ENCODE assay signal across 9 mouse cellular contexts in genomic region chr7:45831128-45831525, GRCm38 (mm10). TPM values are rescaled to one million over a fixed set of nuclear protein-coding genes. Genes with fewer than 3 reads are reported as not detected.
DNase-seq lines count a peak whose midpoint lies in the region; ATAC-seq and TF ChIP-seq lines count a peak whose summit lies in the region.
"Had no signal": no experiment of that assay in that cellular context is flagged by ENCODE, and none has a peak within 500 bp of the region (broad histone marks: within the 10 kb centered on the region; RNA-seq: fewer than 3 reads in every experiment).

No protein-coding gene starts in this region.

- peak overlapping the region; percentile 82; the same call in 1 of the 2 replicates for H3K27ac ChIP-seq in kidney, embryonic 15.5 days
- H3K27ac ChIP-seq in cortical plate, adult 2 months (ENCODE audit: insufficient read depth, low read length): no peak overlapping the region
- peak overlapping the region; percentile 74 for H3K27ac ChIP-seq in hindbrain, postnatal 0 days

- peak overlapping the region; percentile 95 for H3K4me3 ChIP-seq in kidney, embryonic 15.5 days (replicated peaks)
- H3K4me3 ChIP-seq in cortical plate, adult 2 months (ENCODE audit: insufficient read depth, low read length): peak overlapping the region; percentile 46
- H3K4me3 ChIP-seq in hindbrain, postnatal 0 days (ENCODE audit: low read length): peak overlapping the region; percentile 70
- peak overlapping the region; percentile 92 for H3K4me3 ChIP-seq in myocyte

- H3K4me2 ChIP-seq in kidney, embryonic 15.5 days: peak overlapping the region; percentile 83
- peak overlapping the region; percentile 90 for H3K4me2 ChIP-seq in hindbrain, postnatal 0 days (ENCODE audit: low read depth, low read length)
- H3K4me2 ChIP-seq in myocyte (ENCODE audit: low read depth): peak overlapping the region; percentile 72

- H3K79me2 ChIP-seq in myocyte (ENCODE audit: control insufficient read depth, insufficient read depth): peaks cover 14% of the 10 kb centered on the region

- H3K9me3 ChIP-seq in kidney, embryonic 15.5 days (replicated peaks): no peaks in the 10 kb centered on the region
- H3K9me3 ChIP-seq in hindbrain, postnatal 0 days (ENCODE audit: low read length): no peaks in the 10 kb centered on the region

- TF ChIP-seq CTCF in cortical plate, adult 2 months (IDR thresholded peaks at IDR 0.05; ENCODE audit: extremely low read depth, insufficient read depth, low read length): no peak
- no peak for TF ChIP-seq CTCF in hindbrain, postnatal 0 days (IDR thresholded peaks at IDR 0.05; ENCODE audit: low read depth)

- H3K27me3 ChIP-seq in kidney, embryonic 15.5 days: peaks cover 48% of the 10 kb centered on the region
- peaks cover 21% of the 10 kb centered on the region for H3K27me3 ChIP-seq in hindbrain, postnatal 0 days (ENCODE audit: insufficient read depth, low read length)
- H3K27me3 ChIP-seq in myocyte (ENCODE audit: control insufficient read depth, insufficient read depth, insufficient read length): peaks cover 24% of the 10 kb centered on the region

- ATAC-seq in kidney, embryonic 15.5 days (replicated peaks; ENCODE audit: low FRiP score): peak; percentile 14; the same call in 1 of the 2 replicates
- ATAC-seq in hindbrain, postnatal 0 days: peak; percentile 10; the same call in 1 of the 2 replicates

- H3ac ChIP-seq in myocyte (ENCODE audit: control insufficient read depth, insufficient read length): peak overlapping the region; percentile 36

- peaks cover 42% of the 10 kb centered on the region for H3K4me1 ChIP-seq in kidney, embryonic 15.5 days
- H3K4me1 ChIP-seq in cortical plate, adult 2 months (ENCODE audit: control insufficient read depth, insufficient read depth, low read length): peaks cover 3% of the 10 kb centered on the region
- H3K4me1 ChIP-seq in hindbrain, postnatal 0 days (ENCODE audit: insufficient read depth, low read length): 0 out of 2 replicates have a peak, but pooled peaks cover 4% of the 10 kb centered on the region

- peaks cover 35% of the 10 kb centered on the region for H3K36me3 ChIP-seq in kidney, embryonic 15.5 days
- H3K36me3 ChIP-seq in hindbrain, postnatal 0 days (ENCODE audit: insufficient read depth, low read length): peaks cover 24% of the 10 kb centered on the region
- H3K36me3 ChIP-seq in myocyte (ENCODE audit: control insufficient read depth, insufficient read depth): peaks cover 4% of the 10 kb centered on the region

- no peak for TF ChIP-seq POLR2A in cortical plate, adult 2 months (IDR thresholded peaks at IDR 0.05; ENCODE audit: extremely low read depth, insufficient read depth, low read length)
- no peak for TF ChIP-seq POLR2A in myocyte (IDR thresholded peaks at IDR 0.05; ENCODE audit: insufficient read length, low read depth)

- DNase-seq in kidney, adult 18-20 months: no peak
- DNase-seq in hindbrain, postnatal 0 days (ENCODE audit: low spot score): no peak
- DNase-seq in B cell, adult 2 months: no peak
- no peak for DNase-seq in embryo, embryonic 11 days
- no peak for DNase-seq in yolk sac, embryonic 10.5 days (ENCODE audit: low spot score)

- 19% methylated on average over 5 of the region's 5 CpGs for WGBS in kidney, embryonic 15.5 days
- WGBS in hindbrain, postnatal 0 days: 21% methylated on average over 5 of the region's 5 CpGs

- peak overlapping the region; percentile 78; the same call in 1 of the 2 replicates for H3K9ac ChIP-seq in kidney, embryonic 15.5 days
- H3K9ac ChIP-seq in hindbrain, postnatal 0 days (replicated peaks; ENCODE audit: low read length): peak overlapping the region; percentile 57

TF ChIP-seq in myocyte, 11 proteins besides CTCF, POLR2A, EP300 and RAD21:
- TF ChIP-seq MYOD1 (IDR thresholded peaks at IDR 0.05; ENCODE audit: control insufficient read depth in 1 of 3, insufficient read length in 2 of 3, low read depth in 2 of 3) (no peak), MYOG (IDR thresholded peaks at IDR 0.05; ENCODE audit: control insufficient read depth in 1 of 3, insufficient read depth in 1 of 3, insufficient read length in 2 of 3, low read depth in 2 of 3) (no peak), TCF3 (IDR thresholded peaks at IDR 0.05; ENCODE audit: insufficient read length, low read depth) (no peak), MAX (IDR thresholded peaks at IDR 0.05; ENCODE audit: low read depth) (no peak), SRF (IDR thresholded peaks at IDR 0.05; ENCODE audit: control insufficient read depth, insufficient read length, low read depth) (no peak), E2F4 (IDR thresholded peaks at IDR 0.05; ENCODE audit: insufficient read depth) (no peak), POLR2AphosphoS2 (IDR thresholded peaks at IDR 0.05; ENCODE audit: insufficient read length, low read depth) (no peak), CEBPB (IDR thresholded peaks at IDR 0.05; ENCODE audit: insufficient read depth, poor library complexity, severe bottlenecking) (no peak), TCF12 (IDR thresholded peaks at IDR 0.05; ENCODE audit: insufficient read depth, poor library complexity, severe bottlenecking) (no peak), REST (IDR thresholded peaks at IDR 0.05; ENCODE audit: insufficient read depth, insufficient read length) (no peak), USF1 (IDR thresholded peaks at IDR 0.05; ENCODE audit: low read depth) (no peak)

RNA-seq across cellular contexts. Expression of gene Grwd1, which starts 0.4 kb away (rescaled TPM):
- polyA plus RNA-seq in kidney, embryonic 15.5 days (2015; fragmentation: Nextera tagmentation; extraction: Ambion mirVana): 82.5 and 86.3 TPM in 2 replicates
- 15.7 and 17.5 TPM in 2 replicates for polyA plus RNA-seq in cortical plate, adult 2 months (2012; rRNA removed)
- total RNA-seq in hindbrain, postnatal 0 days (2014; rRNA removed): 29.1 and 34.6 TPM in 2 replicates
- 44.6 and 48.6 TPM in 2 replicates for polyA plus RNA-seq in hindbrain, postnatal 0 days (2015; fragmentation: Nextera tagmentation; extraction: Ambion mirVana)
- polyA plus RNA-seq in myocyte (2012; fragmentation: generic; extraction: Trizol): 36.2 TPM

RNA-seq across cellular contexts. Expression of gene Kcnj14, which starts 6.5 kb away (rescaled TPM):
- 1.4 and 1.6 TPM in 2 replicates for polyA plus RNA-seq in kidney, embryonic 15.5 days (2015; fragmentation: Nextera tagmentation; extraction: Ambion mirVana)
- 1.8 and 2.6 TPM in 2 replicates for polyA plus RNA-seq in cortical plate, adult 2 months (2012; rRNA removed)
- total RNA-seq in hindbrain, postnatal 0 days (2014; rRNA removed): 0.97 and 1.4 TPM in 2 replicates
- 0.89 and 1.2 TPM in 2 replicates for polyA plus RNA-seq in hindbrain, postnatal 0 days (2015; fragmentation: Nextera tagmentation; extraction: Ambion mirVana)
- 0.05 TPM for polyA plus RNA-seq in myocyte (2012; fragmentation: generic; extraction: Trizol)
- polyA plus RNA-seq: inflammation-experienced regulatory T-cells, adult 6 months had no signal

RNA-seq across cellular contexts. Expression of gene Cyth2, which starts 16.7 kb away (rescaled TPM):
- 130 and 132 TPM in 2 replicates for polyA plus RNA-seq in kidney, embryonic 15.5 days (2015; fragmentation: Nextera tagmentation; extraction: Ambion mirVana)
- polyA plus RNA-seq in cortical plate, adult 2 months (2012; rRNA removed): 161 and 162 TPM in 2 replicates
- total RNA-seq in hindbrain, postnatal 0 days (2014; rRNA removed): 176 and 221 TPM in 2 replicates
- 209 and 216 TPM in 2 replicates for polyA plus RNA-seq in hindbrain, postnatal 0 days (2015; fragmentation: Nextera tagmentation; extraction: Ambion mirVana)
- 145 TPM for polyA plus RNA-seq in myocyte (2012; fragmentation: generic; extraction: Trizol)

RNA-seq across cellular contexts. Expression of gene Kdelr1, which starts 41.4 kb away (rescaled TPM):
- polyA plus RNA-seq in kidney, embryonic 15.5 days (2015; fragmentation: Nextera tagmentation; extraction: Ambion mirVana): 83.8 and 89.1 TPM in 2 replicates
- 106 and 107 TPM in 2 replicates for polyA plus RNA-seq in cortical plate, adult 2 months (2012; rRNA removed)
- 161 and 196 TPM in 2 replicates for total RNA-seq in hindbrain, postnatal 0 days (2014; rRNA removed)
- 45.9 and 50.2 TPM in 2 replicates for polyA plus RNA-seq in hindbrain, postnatal 0 days (2015; fragmentation: Nextera tagmentation; extraction: Ambion mirVana)
- 132 TPM for polyA plus RNA-seq in myocyte (2012; fragmentation: generic; extraction: Trizol)

RNA-seq across cellular contexts. Expression of gene Sult2b1, which starts 46.7 kb away (rescaled TPM):
- polyA plus RNA-seq in kidney, embryonic 15.5 days (2015; fragmentation: Nextera tagmentation; extraction: Ambion mirVana): 2.8 and 3.2 TPM in 2 replicates
- polyA plus RNA-seq in cortical plate, adult 2 months (2012; rRNA removed): 26.6 and 29.3 TPM in 2 replicates
- total RNA-seq in hindbrain, postnatal 0 days (2014; rRNA removed): 4.7 and 12.1 TPM in 2 replicates
- polyA plus RNA-seq in hindbrain, postnatal 0 days (2015; fragmentation: Nextera tagmentation; extraction: Ambion mirVana): 5.7 and 7.4 TPM in 2 replicates
- polyA plus RNA-seq in myocyte (2012; fragmentation: generic; extraction: Trizol): 0.47 TPM
